Mouse (Mus musculus) layer of hippocampus, adult 9-11 months (tissue): ENCODE measurements at regions not wholly inside any gene's neighbourhood (a gene's known extent, or its start where the extent isn't known, plus 50 kb on each side); places are given as distances from the start of the nearest gene placed in this dataset.

ENCODE experiments used
- DNase-seq: peaks from one replicate; pipeline ENCODE4 v3.0.0; 2022

DNA sequence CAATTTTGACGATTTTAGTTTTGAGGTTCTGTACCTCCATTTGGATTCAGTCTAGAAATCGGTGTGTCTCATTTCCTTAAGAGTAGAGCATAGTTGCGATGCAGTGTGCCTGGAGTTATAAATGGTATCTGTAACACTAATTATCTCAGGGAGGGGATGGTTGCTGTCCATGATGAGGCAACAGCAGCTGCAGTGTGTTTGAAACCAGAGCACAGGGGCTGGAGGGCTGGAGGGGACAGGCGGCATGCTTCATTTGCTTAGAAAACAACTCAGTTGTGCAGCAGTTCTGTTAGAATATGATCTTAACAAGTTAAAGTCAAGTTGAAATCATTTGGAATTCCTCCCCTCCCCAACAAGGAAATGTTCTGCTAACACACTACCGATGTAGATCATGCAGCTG lies 69.3 kb upstream of the Lrig3 start:
- no peak for DNase-seq

DNA sequence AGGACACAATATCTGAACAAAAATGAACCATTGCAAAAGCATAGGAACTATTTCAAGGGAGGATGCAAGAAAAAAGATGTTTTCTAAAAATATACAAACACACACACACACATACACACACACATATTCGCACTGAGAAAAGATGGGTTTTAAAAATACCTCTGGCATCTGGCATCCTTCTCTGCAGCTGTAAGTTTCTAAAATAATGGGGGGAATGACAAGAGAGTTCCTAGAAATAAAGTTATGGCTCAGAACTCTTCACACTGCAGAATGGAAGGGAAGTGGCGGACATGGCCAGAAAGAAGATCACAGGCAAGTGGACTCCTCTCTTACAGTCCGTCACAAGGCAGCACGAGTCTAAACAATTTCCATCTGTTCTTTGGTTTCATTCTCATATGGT lies 66.5 kb upstream of the Lrig3 start:
- no peak for DNase-seq

DNA sequence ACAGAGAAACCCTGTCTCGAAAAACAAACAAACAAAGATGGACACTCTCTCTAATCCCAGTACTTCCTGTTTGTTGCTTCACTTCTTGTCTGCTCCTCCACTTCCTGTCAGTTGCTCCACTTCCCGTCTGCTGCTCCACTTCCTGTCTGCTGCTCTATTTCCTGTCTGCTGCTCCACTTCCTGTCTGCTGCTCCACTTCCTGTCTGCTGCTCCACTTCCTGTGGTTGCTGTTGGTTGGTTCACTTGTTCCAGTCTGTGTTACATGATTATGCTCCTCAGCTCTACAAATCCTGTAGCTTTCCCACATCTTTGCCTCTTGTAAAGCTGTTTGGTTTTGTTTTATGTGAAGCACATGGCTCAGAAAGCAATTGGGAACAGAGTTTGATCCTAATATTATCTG lies 65.4 kb upstream of the Lrig3 start:
- DNase-seq = no peak

DNA sequence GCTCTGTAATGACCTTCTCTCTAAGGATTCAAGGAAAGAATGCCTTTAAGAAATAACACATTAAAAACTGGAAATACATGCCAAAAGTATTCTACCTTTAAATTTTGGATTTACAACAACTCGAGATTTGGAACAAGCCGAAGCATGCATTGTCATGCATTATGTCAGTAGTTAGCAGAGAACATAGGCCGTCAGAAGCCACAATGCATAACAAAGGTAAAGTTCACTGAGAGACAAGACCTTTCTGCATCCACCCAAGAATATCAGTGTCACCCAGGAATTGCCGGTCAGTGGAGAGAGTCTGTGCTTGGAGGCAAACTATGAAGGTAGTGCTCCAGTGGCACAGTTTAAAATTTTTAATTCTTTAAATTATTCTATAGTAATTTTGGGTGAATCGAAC lies 63.3 kb upstream of the Lrig3 start:
- no peak for DNase-seq

DNA sequence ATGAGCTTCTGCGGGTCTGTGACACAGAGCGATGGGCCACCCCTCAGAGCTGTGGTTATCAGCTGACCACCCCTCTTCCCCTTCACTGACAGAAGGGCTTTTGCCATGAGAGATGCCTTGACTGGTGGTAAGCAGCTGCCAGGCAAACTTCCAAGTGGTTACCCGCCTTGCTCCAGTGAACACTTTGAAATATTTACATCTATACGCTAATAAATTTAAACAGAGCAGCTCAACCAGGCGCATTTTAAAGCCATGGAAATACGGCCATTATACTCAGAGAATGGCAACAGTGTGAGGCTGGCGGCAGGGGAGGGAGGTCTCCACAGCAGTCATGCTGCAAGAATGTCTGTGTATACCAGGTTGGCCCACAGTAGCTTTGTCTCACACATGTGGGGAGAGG lies 53.8 kb upstream of the Lrig3 start:
- no peak for DNase-seq
